Comparison of ENCODE assay signal across 13 mouse cellular contexts in genomic region chr2:129876935-129877334, GRCm38 (mm10).
"Had no signal": no experiment of that assay in that cellular context is flagged by ENCODE, and none has a peak within 500 bp of the region (broad histone marks: within the 10 kb centered on the region; RNA-seq: fewer than 3 reads in every experiment).

No protein-coding gene starts in this region.

- DNase-seq: gastrocnemius, adult 2 months; gastrocnemius, postnatal 10 days; gastrocnemius, postnatal 25 days; heart, postnatal 10 days; heart, postnatal 4 days; kidney, adult 18-20 months; kidney, adult 8-10 months; kidney, postnatal 10 days; kidney, postnatal 25 days; kidney, postnatal 4 days; liver; liver, embryonic 13.5 days; liver, postnatal 0 days had no signal
